Mouse (Mus musculus) left cerebral cortex, adult 2 months (tissue): Measurements from ENCODE around the gene Acoxl. TPM values are rescaled to one million over a fixed set of nuclear protein-coding genes. Genes with fewer than 3 reads are reported as not detected.

ENCODE experiments used
- DNase-seq, 2 experiments: peaks; one replicate each; pipeline ENCODE4 v3.0.0; 2021 to 2022; ENCODE audit warnings: low spot score in 2 of 2, mixed read lengths in 1 of 2; ENCODE audit errors: extremely low spot score in 1 of 2
- H3K27ac ChIP-seq: fragments of 200-600 bp; 2 replicates; pipeline ENCODE4 v1.8.1; 2022
- H3K4me3 ChIP-seq: fragments of 200-600 bp; 2 replicates; pipeline ENCODE4 v1.8.1; 2022
- CTCF ChIP-seq: fragments of 200-600 bp; IDR thresholded peaks from 2 replicates; pipeline ENCODE4 v1.8.1; 2022; ENCODE audit warnings: antibody characterized with exemption, mild to moderate bottlenecking, moderate library complexity
- intact Hi-C: fragments of 180-260 bp; cut with DNase I; formaldehyde crosslinking; loops from one replicate; pipeline ENCODE4 v1.15.1; 2025
- total RNA-seq, 2 experiments: library from RNA; stranded (reverse); gene quantifications; 2 replicates each; pipeline ENCODE4 v1.2.3; 2021

Acoxl gene
- total RNA-seq, 2 experiments from 2014 or later, result not detected

DNA sequence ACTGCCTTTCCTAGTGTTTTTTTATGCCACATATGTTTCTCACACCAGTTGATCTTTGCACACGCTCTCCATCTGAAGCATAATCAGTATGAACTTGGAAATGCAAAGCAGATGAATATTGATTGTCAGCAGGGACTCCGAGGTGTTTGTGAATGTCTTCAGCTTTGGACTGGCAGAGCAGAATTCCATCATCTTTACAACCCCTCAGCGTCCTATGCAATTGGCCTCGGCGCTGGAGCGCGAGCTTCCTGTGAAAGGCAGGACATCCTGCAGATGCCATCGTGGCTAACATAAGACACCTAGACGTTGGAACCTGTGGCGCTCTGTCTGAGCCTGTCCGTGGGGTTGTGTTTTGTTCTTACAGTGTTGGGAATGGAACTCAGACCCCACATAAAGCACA lies 292.8 kb downstream of the Acoxl start:
- intact Hi-C loops, result no loop called here
- H3K4me3 ChIP-seq, result no peak overlapping the region
- no peak for DNase-seq
- no peak overlapping the region for H3K27ac ChIP-seq
- TF ChIP-seq CTCF, result no peak

DNA sequence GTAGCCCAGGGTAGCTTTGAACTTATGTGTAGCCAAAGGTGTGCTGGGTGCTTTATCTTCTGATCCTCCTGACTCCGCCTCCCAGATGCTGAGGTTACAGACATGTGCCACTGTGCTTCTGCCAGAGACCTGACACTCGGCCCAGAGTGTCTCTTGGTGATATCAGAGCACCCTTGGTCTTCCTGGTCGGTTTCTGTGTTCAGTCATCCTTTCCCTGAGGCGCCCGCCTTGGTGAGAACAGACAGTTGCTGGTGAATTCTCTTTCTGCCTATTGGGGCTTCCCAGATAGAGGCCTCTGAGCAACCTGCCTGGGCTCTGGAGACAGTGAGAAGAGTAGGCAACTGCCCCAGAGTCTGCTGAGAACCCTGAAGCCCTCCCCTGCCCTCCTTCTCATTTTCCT lies 294.0 kb downstream of the Acoxl start:
- Histone ChIP-seq H3K4me3 (no peak overlapping the region), H3K27ac (no peak overlapping the region)
- intact Hi-C loops, result no loop called here
- DNase-seq, result no peak
- TF ChIP-seq CTCF, result no peak

- intact Hi-C loops, result no loop called here
- no peak for TF ChIP-seq CTCF
- DNase-seq, result no peak
- H3K27ac ChIP-seq, result no peak overlapping the region
- no peak overlapping the region for H3K4me3 ChIP-seq
Observed at GRCm38 (mm10) chr2:128133865-128134264, 295.2 kb downstream of the Acoxl start.

- TF ChIP-seq CTCF, result no peak
- Histone ChIP-seq H3K27ac (no peak overlapping the region), H3K4me3 (no peak overlapping the region)
- intact Hi-C loops, result no loop called here
- DNase-seq, result no peak
Observed at GRCm38 (mm10) chr2:128134474-128134873, 295.8 kb downstream of the Acoxl start.

DNA sequence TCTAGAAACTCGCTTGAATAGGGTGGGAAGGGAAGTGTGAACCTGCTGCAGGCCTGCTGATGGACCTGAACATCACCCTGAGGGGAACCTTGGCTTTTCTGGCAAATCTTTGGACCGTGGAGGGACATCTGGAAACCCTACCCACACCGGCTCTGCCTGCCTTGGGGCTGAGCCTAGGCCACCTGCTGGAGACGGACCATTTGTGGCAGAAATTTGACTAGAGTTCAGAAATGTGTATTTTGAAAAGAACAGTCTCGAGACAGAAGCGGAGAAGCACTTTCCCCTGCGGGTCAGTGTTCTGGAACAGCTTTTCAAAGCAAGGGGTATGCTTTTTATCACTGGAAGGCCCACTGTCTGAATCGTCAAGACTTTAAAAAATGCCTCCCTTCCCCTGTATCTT lies 296.3 kb downstream of the Acoxl start:
- DNase-seq, result no peak
- no peak overlapping the region for H3K27ac ChIP-seq
- no peak overlapping the region for H3K4me3 ChIP-seq
- intact Hi-C loops, result no loop called here
- no peak for TF ChIP-seq CTCF

DNA sequence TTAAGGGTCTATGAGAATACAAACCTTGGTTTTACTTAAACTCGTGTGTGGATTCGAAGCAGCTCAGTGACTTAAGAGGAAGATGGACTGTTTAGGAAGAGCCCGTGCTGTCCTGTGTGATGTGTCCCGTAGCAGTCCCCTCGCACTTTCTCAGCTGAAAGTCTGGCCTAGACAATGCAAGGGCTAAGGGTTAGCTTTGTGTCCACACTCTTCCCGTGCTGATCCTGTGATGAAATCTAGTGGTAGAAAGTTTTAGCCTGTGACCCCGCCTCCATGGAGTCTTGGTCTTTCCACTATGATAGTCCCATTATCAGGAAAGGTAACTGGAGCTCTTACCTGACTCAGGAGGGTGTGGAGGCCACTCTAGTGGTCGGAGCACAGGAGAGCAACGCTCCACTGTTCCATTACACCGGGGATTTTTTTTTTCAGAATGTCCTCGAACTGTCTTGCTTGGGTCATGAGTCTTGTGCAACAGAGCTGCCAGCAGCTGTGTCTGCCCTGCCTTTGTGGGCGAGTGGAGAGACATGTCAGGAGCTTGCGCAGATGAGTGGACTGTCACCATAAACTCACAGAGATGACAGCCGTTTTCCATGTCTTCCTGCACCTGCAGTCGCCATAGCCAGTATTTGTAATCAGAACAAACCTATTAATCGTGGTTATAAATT lies 298.2 kb downstream of the Acoxl start:
- no peak for TF ChIP-seq CTCF
- Histone ChIP-seq H3K4me3 (no peak overlapping the region), H3K27ac (no peak overlapping the region)
- DNase-seq, result no peak
- intact Hi-C loops, result no loop called here

GRCm38 (mm10) chr2:128137480-128138276 lies 299.0 kb downstream of the Acoxl start:
- Histone ChIP-seq H3K4me3 (no peak overlapping the region), H3K27ac (no peak overlapping the region)
- intact Hi-C loops, result no loop called here
- no peak for DNase-seq
- no peak for TF ChIP-seq CTCF

- intact Hi-C loops, result no loop called here
- no peak overlapping the region for H3K4me3 ChIP-seq
- TF ChIP-seq CTCF, result no peak
- DNase-seq, result no peak
- H3K27ac ChIP-seq, result no peak overlapping the region
Observed at GRCm38 (mm10) chr2:128138924-128139323, 300.2 kb downstream of the Acoxl start.

- DNase-seq, result no peak
- no peak for TF ChIP-seq CTCF
- intact Hi-C loops, result no loop called here
- Histone ChIP-seq H3K4me3 (no peak overlapping the region), H3K27ac (no peak overlapping the region)
Observed at GRCm38 (mm10) chr2:128139781-128140180, 301.1 kb downstream of the Acoxl start.

DNA sequence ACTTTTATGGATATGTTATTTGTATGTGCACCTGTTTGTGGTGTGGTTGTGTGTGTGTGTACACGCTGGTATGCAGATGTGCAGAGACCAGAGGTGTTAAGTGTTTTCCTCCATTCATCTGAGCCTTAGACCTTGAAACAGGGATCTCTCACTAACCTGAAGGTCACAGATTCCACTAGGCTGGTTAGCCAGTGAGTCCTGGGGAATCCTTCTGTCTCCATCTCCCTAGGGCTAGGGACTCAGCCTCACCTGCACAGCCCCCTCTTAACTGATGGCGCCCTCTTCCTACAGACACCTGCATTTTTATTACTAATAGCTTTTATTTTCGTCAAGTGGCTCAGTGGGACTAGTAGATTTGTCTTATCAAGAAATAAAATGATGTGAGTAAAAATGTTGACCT lies 301.5 kb downstream of the Acoxl start:
- intact Hi-C loops, result no loop called here
- TF ChIP-seq CTCF, result no peak; the same call in 1 of the 2 replicates

DNA sequence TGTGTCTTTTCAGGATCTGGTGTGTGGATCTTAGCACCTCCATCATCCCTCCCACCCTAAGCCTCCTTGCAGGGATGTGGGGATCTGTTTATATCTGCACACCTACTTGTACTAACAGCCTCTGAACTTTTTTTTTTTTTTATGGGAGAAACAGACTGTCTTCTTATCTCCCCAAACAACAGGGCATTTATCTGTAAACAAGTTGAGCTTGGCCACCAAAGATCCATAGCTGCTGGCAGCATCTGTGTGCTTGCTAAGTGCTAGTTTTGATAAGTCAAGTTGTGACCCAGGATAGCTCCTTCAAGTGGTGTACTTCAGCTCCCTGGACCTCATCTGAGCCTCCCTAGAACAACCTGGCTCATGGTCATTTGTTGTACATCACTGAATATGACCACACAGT lies 305.3 kb downstream of the Acoxl start:
- H3K4me3 ChIP-seq, result no peak overlapping the region
- H3K27ac ChIP-seq, result no peak overlapping the region
- intact Hi-C loops, result no loop called here
- no peak for TF ChIP-seq CTCF
- DNase-seq, result no peak

More for the DNA sequence above, 301.5 kb downstream of the Acoxl start:
- Histone ChIP-seq H3K27ac (no peak overlapping the region), H3K4me3 (no peak overlapping the region)
- no peak for DNase-seq

DNA sequence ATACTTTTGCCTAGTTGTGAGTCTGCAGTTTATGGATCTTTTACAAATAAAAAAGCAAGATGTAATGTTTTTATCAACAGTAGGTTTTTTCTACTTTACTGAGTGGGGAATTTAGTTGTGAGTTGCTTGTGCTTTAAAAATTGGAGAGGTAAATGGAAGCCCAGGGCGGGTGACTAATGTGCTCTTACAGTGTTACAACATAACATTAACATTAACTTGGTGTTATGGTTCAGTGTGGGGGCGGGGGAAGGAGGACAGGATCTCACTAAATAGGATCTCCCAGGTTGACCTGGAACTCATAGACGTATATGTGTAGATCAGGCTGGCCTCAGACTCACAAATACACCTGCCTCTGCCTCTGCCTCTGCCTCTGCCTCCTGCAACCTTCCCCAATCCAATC lies 306.8 kb downstream of the Acoxl start:
- Histone ChIP-seq H3K27ac (no peak overlapping the region), H3K4me3 (no peak overlapping the region)
- TF ChIP-seq CTCF, result no peak
- DNase-seq, result no peak
- intact Hi-C loops, result no loop called here

GRCm38 (mm10) chr2:128149596-128149995 lies 310.9 kb downstream of the Acoxl start:
- H3K4me3 ChIP-seq, result no peak overlapping the region
- no peak for DNase-seq
- intact Hi-C loops, result no loop called here
- no peak overlapping the region for H3K27ac ChIP-seq
- no peak for TF ChIP-seq CTCF
